Mouse (Mus musculus) spleen, embryonic (tissue): ENCODE measurements around the gene B4galt3.
"Not testable (repeated sequence)": the region's sequence is repeated elsewhere in the genome, so short reads cannot be mapped to it uniquely, and the experiment has no call there.

Experiments used
- CTCF ChIA-PET: fragments of 350-600 bp; sonication (Branson Sonifier 250); formaldehyde crosslinking; loops from one replicate; lab custom pipeline; 2022; lab: Charles Lee

Gene B4galt3

DNA sequence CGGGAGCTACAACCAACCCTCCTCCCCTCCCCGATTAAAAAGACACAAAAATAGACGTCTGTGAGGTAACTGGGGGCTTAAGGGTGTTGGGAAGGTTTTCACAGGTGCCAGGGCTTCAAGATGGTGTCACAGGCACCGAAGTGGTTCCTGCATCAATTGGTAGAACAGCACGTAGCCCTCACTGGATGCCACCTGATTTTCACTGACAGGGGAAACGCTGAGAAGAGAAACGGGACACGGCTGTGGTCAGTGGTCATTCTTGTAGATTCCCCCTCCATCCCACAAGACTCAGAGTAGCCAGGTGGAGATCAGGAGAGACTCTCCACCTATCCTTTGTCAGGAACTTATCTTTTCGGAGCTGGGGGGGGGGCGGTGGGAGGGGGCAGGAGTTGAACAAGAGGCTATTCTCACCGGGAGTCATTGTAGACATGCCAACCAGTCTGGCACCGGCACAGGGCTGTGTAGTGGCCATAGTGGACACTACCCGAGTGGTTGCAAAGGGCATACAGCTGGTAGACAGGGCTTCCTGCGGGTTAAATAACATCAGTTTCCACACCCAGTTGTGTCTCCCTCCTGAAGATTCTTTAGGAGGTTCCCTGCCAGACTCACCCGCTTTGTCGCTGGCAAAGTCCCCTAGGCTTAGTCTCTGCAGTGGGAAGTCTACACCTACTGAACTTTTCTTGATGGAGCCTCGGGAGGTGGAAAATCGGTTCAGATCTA, 12.1 kb downstream of the B4galt3 start:
- CTCF ChIA-PET = interaction anchor here (0.5 kb wide), 1 partner anchor 41 kb away, joined by 4 read pairs; no protein-coding TSS in a partner anchor

DNA sequence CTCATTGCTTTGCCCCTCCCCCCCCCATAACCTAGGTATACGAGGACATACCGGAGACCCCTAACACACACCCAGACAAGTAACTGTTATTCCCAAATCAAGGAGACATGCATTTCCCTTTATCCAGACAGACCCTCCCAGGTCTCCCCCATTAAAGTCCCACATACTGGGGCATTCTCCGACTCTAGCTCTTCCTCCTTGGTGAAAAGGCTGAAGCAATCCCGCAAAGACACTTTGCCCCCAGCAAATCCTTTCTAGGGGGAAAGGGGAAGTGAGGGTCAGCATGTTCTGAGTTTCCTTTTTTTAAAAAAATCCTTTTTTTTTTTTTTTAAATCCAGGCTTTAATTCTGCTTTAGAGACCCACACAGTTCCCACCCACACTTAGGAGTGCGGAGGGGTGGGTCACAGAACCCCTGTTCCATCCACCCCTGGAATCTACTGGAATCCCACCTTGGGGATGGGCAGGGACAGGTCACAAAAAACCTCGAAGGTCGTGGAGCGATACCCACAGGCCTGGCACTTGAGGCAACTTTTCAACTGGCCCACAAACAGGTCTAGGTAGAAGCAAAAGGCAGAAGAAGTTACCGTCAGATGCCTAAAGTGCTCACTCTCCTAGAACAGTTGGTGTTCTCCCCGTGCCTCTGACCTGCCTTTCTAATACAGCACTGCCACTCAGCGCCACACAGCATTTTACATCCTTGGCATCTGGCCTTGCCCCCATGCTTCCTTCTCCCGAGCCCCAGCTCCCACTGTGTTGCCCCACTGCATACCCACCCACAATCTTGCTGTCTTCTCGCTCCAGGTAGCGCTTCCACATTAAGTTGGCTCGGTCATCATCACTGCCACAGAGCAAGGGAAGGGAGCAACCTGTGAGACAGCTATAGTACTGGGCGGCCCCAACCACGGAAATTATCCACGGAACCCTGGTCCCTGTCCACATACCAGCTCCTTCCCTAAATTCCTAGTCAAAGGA, 13.3 kb downstream of the B4galt3 start:
- CTCF ChIA-PET = no interaction called here

DNA sequence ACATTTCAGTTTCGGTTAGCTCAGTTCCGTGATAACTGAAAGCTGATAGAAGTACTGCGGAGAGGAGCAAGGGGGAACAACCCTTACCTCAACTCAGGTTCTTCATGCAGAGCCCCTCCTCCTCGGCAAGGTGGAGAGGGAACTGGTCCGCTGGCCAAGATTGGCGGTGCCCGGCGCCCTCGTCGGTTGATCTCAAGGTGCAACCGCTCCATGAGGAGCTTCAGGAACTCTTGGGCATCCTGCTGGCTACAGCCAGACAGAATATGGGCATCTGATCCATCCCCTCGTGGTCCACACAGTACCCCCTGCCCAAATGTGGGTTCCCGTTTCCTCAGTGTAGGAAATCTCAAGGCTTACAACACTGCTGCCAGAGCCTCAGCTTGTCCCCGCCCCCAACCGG, 14.4 kb downstream of the B4galt3 start:
- CTCF ChIA-PET = interaction anchor here (0.8 kb wide), 1 partner anchor 78 kb away, joined by 3 read pairs; no protein-coding TSS in a partner anchor

- CTCF ChIA-PET = interaction anchor here (0.6 to 0.8 kb wide), 2 partner anchors 28 to 79 kb away, joined by 3 read pairs; no protein-coding TSS in a partner anchor
Measured at GRCm38 (mm10) chr1:171285096-171285892, 15.2 kb downstream of the B4galt3 start.

DNA sequence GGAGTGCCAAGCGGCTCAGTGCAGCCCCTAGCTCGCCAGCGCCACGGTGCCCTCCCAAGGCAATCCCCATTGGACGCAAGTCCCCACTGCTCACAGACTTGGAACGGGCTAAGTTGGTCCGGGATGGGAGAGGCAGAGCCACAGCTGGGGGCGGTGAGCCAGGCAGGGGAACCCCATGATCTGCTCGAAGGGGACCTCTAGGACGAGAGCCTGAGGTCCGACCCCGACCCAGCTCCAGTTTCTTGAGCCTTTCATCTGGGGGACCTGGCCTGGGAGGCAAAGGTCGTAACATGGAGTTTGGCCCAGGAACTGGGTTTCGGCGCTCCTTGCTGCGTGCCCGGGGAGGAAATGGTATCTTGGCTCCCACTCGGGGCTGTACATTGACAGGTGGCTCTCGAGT, 16.4 kb downstream of the B4galt3 start:
- CTCF ChIA-PET = no interaction called here

DNA sequence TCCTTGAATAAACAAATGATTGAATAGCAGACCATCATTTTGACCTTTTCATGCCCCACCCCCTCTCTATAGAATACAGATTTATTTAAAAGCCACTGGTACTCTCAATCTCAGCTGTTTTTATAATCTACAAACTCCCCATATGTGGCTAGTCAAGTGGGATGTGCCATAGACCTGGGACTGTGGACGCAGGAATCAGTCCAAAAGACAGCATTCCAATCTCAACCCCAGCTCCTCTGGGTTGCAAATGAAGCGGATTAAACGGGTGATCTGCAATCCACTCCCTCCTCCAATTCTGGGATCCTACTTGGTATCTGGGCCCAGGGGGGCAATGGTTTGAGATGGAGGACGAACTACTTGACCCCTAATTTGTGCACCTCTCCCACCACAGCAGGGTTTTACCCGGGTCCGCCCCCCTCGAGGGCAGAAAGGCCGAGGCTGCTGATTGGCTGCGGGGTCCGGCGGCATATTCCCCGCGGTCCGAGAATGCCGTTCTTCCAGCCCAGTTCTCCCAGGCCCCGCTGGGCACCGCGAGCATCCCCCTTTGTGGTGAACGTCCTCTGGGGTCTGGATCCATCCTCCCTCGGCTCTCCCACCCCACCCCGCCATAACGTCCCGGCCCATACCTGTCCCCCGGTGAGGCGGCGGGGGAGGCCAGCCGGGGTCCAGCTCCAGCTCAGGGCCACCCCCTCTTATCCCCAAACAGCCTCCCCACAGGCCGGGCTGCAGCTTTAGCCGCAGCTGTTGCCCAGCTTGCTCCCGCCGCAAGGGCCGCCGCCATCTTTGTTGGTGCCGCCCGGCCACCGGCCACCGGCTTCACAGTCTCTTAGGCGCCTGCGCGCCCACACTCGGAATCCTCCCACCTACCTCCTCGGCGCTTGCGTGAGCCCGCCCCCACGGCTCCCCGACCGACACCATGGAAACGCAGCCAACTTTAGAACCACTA, 17.3 kb downstream of the B4galt3 start, which contains the start of gene Usp21:
Usp21 (minus strand) TSS at position 856 of the 946 bp plus-strand sequence.
- CTCF ChIA-PET = interaction anchor here (0.7 kb wide), 1 partner anchor 26 kb away, joined by 3 read pairs; no protein-coding TSS in a partner anchor

- CTCF ChIA-PET = interaction anchor here (0.7 to 0.8 kb wide), 2 partner anchors 8 to 27 kb away, joined by 3 to 5 read pairs; no protein-coding TSS in a partner anchor
Measured at GRCm38 (mm10) chr1:171288328-171288727, 18.2 kb downstream of the B4galt3 start.

DNA sequence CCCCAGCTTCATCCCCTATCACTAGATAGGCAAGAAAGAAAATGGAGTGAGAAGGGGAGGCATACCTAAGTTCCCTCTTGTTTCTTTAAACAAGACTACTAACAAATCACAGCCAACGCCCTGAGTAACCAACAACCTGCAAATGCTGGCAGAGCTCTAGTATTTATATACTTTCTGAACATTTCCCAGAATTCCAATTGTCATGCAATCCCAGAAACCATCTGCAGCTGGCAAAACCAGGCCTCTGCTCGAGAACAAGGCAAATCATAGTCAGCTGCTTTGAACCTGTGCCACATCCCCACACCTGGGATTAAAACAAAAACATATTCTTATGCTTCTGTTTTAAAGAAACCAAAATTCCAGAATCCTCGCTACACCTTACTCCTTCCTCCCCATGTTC, 23.2 kb downstream of the B4galt3 start:
- CTCF ChIA-PET = interaction anchor here (0.8 kb wide), 1 partner anchor 16 kb away, joined by 3 read pairs; no protein-coding TSS in a partner anchor

DNA sequence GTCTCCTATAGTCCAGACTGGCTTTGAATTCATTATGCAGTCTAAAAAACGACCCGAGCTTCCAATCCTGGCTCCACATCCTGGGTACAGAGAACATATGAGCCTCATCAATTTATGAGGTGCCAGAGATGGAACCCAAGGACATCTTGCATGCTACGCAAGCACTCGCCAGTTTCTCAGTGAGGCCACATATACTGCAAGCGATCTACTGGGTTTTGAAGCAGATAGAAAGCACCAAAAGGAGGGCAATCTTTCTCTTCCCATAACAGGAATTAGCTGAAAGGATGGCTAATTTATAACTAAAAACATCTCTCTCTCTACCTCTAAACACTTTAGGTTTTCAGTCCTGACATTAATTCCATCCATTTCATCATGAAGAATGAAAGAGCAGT, 23.8 kb downstream of the B4galt3 start:
- CTCF ChIA-PET = no interaction called here

- CTCF ChIA-PET = no interaction called here
Measured at GRCm38 (mm10) chr1:171294298-171295062, 24.4 kb downstream of the B4galt3 start, which contains the start of gene Ufc1. Ufc1 (minus strand) TSS chr1:171295024.

- CTCF ChIA-PET = interaction anchor here (0.6 kb wide), 1 partner anchor 33 kb away, joined by 3 read pairs; no protein-coding TSS in a partner anchor
Measured at GRCm38 (mm10) chr1:171295063-171295402, 24.9 kb downstream of the B4galt3 start.

DNA sequence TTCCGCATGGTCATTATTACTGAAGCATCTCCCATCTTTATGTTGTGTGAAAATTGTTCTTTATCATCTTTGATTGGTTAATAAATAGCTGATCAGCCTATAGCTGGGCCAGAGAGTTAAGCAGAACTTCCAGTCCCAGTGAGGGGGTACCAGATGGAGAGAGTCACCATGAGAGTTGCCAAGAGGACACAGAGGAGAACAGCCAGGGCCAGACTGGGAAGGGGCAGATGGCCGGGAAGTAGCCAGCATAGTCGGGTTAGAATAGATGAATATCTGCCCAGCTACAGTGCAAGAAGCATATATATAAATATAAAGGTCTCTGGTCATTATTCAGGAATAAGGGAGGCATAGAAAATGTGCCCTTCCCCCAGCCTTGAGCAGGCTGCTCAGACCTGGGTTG, 28.1 kb downstream of the B4galt3 start:
- CTCF ChIA-PET = no interaction called here

GRCm38 (mm10) chr1:171306157-171306556, 36.0 kb downstream of the B4galt3 start:
- CTCF ChIA-PET = not testable (repeated sequence)

DNA sequence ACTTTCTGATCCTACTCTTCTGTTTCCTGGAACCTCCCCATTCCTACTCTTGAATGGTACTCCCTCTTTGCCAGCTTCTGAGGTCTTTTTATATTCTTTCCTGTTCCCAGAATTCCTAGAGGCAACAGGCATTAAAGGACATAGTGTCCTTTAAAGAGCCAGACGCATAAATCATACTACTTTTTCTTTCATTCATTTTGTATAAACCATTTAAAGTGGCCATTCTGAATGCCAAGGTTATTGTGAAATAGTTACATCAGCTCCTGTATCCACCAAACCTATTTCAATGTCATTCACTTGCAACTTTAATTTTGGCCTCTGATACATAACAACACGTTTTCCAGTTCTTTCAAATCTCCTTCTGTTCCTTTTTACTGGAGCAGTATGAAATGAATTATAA, 39.2 kb downstream of the B4galt3 start:
- CTCF ChIA-PET = no interaction called here

DNA sequence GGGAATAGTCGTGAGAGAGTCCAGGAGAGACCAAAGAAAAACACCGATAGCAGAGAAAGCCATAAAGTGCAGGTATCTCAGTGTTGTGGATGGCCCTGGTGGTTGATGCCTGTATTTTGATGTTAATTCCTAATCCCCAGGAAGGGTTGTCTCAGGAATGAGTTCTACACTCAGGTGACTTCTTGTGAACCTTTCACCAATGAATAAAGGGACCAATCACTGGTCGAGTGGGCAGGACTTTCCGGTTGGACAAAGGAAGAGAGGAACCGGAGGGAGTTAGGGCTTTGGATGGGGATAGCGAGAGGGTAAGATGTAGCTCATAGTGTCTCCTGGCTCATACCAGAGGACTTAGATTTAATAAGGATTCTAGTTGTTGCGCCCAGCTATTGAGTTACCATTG, 49.6 kb downstream of the B4galt3 start:
- CTCF ChIA-PET = interaction anchor here (1.1 kb wide), 1 partner anchor 26 kb away, joined by 3 read pairs; the partner anchor contains the start of genes Nit1 and Pfdn2

- CTCF ChIA-PET = interaction anchor here (1.1 kb wide), 1 partner anchor 25 kb away, joined by 3 read pairs; the partner anchor contains the start of genes Nit1 and Pfdn2
Measured at GRCm38 (mm10) chr1:171320151-171320550, 50.0 kb downstream of the B4galt3 start.

DNA sequence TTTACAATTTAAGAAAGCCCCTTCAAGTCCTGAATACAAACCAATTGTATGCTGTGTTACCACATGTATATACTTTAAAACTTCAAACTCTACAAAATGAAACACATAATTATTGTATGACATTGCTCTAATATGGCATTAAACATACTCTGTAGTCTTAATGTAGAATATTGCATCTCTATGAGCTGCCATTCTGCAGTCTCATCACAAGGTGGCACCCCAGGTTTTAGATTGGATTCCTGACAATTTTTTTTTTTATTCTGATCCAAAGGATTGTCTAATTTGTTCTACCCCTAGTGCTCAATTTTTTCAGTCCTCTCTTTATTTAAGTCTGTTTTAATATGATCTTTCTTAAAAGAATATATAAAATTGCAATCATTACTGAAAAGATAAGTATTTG, 51.3 kb downstream of the B4galt3 start:
- CTCF ChIA-PET = interaction anchor here (0.6 kb wide), 1 partner anchor 19 kb away, joined by 4 read pairs; no protein-coding TSS in a partner anchor

DNA sequence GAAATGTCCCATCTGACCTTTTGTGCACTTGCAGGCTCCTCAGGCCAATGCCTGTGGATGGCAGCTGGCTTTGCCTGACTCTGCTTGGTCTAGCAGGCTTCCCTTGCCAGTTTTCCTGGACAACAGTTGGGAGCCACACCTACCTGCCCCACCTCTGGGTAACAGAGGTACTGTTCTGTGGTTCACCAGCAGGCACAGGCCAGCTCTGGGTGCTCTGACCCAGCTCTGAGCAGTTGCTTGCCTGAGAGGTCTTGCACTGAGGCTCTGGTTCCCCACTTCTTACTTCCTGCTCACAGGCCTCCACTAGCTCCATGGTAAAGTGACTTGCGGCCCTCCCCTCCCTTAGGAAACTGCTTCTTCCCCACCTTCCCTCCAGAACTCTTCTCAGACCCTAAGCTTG, 51.9 kb downstream of the B4galt3 start:
- CTCF ChIA-PET = no interaction called here

DNA sequence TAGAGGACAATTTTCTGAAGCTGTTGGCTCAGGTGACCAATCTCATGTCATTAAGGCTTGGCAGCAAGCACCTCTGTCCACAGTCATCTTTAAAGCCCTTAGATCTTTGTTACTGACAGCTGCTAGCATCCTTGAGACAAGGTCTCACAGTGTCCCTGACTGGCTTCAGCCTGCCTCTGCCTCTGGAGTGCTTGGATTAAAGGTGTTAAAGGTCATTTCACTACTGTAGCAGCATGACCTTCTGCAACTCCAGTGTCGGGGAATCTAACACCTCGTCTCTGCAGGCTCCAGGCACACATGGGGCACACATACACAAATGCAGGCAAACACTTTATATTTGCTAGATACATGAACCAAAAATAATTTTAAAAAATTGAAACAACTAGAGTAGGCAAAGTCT, 55.4 kb downstream of the B4galt3 start:
- CTCF ChIA-PET = no interaction called here
